Mouse (Mus musculus): ENCODE data around the gene Gm10717.
"Not testable (repeated sequence)": the region's sequence is repeated elsewhere in the genome, so short reads cannot be mapped to it uniquely, and the experiment has no call there.

Gene Gm10717

DNA sequence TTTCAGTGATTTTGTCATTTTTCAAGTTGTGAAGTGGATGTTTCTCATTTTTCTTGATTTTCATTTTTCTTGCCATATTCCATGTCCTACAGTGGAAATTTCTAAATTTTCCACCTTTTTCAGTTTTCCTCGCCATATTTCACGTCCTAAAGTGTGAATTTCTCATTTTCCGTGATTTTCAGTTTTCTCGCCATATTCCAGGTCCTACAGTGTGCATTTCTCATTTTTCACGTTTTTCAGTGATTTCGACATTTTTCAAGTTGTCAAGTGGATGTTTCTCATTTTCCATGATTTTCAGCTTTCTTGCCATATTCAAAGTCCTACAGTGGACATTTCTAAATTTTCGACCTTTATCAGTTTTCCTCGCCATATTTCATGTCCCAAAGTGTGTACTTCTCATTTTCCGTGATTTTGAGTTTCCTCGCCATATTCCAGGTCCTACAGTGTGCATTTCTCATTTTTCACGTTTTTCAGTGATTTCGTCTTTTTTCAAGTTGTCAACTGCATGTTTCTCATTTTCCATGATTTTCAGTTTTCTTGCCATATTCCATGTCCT, at the start of gene Gm10717:
Gm10717 (plus strand) TSS at position 506 of the 556 bp plus-strand sequence.
- in situ Hi-C loops (cut with MboI; ENCODE audit: unreplicated experiment in 2 of 2) = not testable (repeated sequence)

DNA sequence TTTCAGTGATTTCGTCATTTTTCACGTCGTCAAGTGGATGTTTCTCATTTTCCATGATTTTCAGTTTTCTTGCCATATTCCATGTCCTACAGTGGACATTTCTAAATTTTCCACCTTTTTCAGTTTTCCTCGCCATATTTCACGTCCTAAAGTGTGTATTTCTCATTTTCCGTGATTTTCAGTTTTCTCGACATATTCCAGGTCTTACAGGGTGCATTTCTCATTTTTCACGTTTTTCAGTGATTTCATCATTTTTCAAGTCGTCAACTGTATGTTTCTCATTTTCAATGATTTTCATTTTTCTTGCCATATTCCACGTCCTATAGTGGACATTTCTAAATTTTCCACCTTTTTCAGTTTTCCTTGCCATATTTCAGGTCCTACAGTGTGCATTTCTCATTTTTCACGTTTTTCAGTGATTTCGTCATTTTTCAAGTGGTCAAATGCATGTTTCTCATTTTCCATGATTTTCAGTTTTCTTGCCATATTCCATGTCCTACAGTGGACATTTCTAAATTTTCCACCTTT, 24.7 kb upstream of the Gm10717 start, which contains the start of gene Gm10722:
Gm10722 (plus strand) TSS at position 478 of the 528 bp plus-strand sequence.
- in situ Hi-C loops (cut with MboI; ENCODE audit: unreplicated experiment in 2 of 2) = not testable (repeated sequence)

DNA sequence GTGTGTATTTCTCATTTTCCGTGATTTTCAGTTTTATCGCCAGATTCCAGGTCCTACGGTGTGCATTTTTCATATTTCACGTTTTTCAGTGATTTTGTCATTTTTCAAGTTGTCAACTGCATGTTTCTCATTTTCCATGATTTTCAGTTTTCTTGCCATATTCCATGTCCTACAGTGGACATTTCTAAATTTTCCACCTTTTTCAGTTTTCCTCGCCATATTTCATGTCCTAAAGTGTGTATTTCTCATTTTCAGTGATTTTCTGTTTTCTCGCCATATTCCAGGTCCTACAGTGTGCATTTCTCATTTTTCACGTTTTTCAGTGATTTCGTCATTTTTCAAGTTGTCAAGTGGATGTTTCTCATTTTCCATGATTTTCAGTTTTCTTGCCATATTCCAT, 24.2 kb upstream of the Gm10717 start:
- in situ Hi-C loops (cut with MboI; ENCODE audit: unreplicated experiment in 2 of 2) = not testable (repeated sequence)

DNA sequence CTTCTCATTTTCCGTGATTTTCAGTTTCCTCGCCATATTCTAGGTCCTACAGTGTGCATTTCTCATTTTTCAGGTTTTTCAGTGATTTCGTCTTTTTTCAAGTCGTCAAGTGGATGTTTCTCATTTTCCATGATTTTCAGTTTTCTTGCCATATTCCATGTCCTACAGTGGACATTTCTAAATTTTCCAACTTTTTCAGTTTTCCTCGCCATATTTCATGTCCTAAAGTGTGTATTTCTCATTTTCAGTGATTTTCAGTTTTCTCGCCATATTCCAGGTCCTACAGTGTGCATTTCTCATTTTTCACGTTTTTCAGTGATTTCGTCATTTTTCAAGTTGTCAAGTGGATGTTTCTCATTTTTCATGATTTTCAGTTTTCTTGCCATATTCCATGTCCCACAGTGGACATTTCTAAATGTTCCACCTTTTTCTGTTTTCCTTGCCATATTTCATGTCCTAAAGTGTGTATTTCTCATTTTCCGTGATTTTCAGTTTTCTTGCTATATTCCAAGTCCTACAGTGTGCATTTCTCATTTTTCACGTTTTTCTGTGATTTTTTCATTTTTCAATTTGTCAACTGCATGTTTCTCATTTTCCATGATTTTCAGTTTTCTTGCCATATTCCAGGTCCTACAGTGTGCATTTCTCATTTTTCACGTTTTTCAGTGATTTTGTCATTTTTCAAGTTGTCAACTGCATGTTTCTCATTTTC, 23.1 kb upstream of the Gm10717 start:
- in situ Hi-C loops (cut with MboI; ENCODE audit: unreplicated experiment in 2 of 2) = not testable (repeated sequence)

DNA sequence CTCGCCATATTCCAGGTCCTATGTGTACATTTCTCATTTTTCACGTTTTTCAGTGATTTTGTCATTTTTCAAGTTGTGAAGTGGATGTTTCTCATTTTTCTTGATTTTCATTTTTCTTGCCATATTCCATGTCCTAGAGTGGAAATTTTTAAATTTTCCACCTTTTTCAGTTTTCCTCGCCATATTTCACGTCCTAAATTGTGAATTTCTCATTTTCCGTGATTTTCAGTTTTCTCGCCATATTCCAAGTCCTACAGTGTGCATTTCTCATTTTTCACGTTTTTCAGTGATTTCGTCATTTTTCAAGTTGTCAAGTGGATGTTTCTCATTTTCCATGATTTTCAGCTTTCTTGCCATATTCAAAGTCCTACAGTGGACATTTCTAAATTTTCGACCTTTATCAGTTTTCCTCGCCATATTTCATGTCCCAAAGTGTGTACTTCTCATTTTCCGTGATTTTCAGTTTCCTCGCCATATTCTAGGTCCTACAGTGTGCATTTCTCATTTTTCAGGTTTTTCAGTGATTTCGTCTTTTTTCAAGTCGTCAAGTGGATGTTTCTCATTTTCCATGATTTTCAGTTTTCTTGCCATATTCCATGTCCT, 22.3 kb upstream of the Gm10717 start, which contains the start of gene Gm11168:
Gm11168 (plus strand) TSS at position 553 of the 603 bp plus-strand sequence.
- in situ Hi-C loops (cut with MboI; ENCODE audit: unreplicated experiment in 2 of 2) = not testable (repeated sequence)

DNA sequence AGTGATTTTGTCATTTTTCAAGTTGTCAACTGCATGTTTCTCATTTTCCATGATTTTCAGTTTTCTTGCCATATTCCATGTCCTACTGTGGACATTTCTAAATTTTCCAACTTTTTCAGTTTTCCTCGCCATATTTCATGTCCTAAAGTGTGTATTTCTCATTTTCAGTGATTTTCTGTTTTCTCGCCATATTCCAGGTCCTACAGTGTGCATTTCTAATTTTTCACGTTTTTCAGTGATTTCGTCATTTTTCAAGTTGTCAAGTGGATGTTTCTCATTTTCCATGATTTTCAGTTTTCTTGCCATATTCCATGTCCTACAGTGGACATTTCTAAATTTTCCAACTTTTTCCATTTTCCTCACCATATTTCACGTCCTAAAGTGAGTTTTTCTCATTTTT, 19.0 kb upstream of the Gm10717 start:
- in situ Hi-C loops (cut with MboI; ENCODE audit: unreplicated experiment in 2 of 2) = not testable (repeated sequence)

DNA sequence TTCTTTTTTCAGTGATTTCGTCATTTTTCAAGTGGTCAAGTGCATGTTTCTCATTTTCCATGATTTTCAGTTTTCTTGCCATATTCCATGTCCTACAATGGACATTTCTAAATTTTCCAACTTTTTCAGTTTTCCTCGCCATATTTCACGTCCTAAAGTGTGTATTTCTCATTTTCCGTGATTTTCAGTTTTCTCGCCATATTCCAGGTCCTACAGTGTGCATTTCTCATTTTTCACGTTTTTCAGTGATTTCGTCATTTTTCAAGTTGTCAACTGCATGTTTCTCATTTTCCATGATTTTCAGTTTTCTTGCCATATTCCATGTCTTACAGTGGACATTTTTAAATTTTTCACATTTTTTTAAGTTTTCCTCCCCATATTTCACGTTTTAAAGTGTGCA, 18.6 kb upstream of the Gm10717 start:
- in situ Hi-C loops (cut with MboI; ENCODE audit: unreplicated experiment in 2 of 2) = not testable (repeated sequence)

DNA sequence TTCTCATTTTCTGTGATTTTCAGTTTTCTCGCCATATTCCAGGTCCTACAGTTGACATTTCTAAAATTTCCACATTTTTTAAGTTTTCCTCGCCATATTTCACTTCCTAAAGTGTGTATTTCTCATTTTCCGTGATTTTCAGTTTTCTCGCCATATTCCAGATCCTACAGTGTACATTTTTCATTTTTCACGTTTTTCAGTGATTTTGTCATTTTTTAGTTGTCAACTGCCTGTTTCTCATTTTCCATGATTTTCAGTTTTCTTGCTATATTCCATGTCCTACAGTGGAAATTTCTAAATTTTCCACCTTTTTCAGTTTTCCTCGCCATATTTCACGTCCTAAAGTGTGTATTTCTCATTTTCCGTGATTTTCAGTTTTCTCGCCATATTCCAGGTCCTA, 17.9 kb upstream of the Gm10717 start:
- in situ Hi-C loops (cut with MboI; ENCODE audit: unreplicated experiment in 2 of 2) = not testable (repeated sequence)

DNA sequence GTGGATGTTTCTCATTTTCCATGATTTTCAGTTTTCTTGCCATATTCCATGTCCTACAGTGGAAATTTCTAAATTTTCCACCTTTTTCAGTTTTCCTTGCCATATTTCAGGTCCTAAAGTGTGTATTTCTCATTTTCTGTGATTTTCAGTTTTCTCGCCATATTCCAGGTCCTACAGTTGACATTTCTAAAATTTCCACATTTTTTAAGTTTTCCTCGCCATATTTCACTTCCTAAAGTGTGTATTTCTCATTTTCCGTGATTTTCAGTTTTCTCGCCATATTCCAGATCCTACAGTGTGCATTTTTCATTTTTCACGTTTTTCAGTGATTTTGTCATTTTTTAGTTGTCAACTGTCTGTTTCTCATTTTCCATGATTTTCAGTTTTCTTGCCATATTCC, 15.9 kb upstream of the Gm10717 start:
- in situ Hi-C loops (cut with MboI; ENCODE audit: unreplicated experiment in 2 of 2) = not testable (repeated sequence)

DNA sequence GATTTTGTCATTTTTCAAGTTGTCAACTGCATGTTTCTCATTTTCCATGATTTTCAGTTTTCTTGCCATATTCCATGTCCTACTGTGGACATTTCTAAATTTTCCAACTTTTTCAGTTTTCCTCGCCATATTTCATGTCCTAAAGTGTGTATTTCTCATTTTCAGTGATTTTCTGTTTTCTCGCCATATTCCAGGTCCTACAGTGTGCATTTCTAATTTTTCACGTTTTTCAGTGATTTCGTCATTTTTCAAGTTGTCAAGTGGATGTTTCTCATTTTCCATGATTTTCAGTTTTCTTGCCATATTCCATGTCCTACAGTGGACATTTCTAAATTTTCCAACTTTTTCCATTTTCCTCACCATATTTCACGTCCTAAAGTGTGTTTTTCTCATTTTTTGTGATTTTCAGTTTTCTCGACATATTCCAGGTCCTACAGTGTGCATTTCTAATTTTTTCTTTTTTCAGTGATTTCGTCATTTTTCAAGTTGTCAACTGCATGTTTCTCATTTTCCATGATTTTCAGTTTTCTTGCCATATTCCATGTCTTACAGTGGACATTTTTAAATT, 13.1 kb upstream of the Gm10717 start:
- in situ Hi-C loops (cut with MboI; ENCODE audit: unreplicated experiment in 2 of 2) = not testable (repeated sequence)

DNA sequence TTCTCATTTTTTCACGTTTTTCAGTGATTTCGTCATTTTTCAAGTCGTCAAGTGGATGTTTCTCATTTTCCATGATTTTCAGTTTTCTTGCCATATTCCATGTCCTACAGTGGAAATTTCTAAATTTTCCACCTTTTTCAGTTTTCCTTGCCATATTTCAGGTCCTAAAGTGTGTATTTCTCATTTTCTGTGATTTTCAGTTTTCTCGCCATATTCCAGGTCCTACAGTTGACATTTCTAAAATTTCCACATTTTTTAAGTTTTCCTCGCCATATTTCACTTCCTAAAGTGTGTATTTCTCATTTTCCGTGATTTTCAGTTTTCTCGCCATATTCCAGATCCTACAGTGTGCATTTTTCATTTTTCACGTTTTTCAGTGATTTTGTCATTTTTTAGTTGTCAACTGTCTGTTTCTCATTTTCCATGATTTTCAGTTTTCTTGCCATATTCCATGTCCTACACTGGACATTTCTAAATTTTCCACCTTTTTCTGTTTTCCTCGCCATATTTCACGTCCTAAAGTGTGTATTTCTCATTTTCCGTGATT, 12.4 kb upstream of the Gm10717 start, which contains the start of gene Gm10721:
Gm10721 (plus strand) TSS at position 408 of the 547 bp plus-strand sequence.
- in situ Hi-C loops (cut with MboI; ENCODE audit: unreplicated experiment in 2 of 2) = not testable (repeated sequence)

DNA sequence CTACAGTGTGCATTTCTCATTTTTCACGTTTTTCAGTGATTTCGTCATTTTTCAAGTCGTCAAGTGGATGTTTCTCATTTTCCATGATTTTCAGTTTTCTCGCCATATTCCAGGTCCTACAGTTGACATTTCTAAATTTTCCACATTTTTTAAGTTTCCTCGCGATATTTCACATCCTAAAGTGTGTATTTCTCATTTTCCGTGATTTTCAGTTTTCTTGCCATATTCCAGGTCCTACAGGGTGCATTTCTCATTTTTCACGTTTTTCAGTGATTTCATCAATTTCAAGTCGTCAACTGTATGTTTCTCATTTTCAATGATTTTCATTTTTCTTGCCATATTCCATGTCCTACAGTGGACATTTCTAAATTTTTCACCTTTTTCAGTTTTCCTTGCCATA, 9.9 kb upstream of the Gm10717 start, which contains the start of gene Gm10720:
Gm10720 (plus strand) TSS at position 301 of the 400 bp plus-strand sequence.
- in situ Hi-C loops (cut with MboI; ENCODE audit: unreplicated experiment in 2 of 2) = not testable (repeated sequence)

DNA sequence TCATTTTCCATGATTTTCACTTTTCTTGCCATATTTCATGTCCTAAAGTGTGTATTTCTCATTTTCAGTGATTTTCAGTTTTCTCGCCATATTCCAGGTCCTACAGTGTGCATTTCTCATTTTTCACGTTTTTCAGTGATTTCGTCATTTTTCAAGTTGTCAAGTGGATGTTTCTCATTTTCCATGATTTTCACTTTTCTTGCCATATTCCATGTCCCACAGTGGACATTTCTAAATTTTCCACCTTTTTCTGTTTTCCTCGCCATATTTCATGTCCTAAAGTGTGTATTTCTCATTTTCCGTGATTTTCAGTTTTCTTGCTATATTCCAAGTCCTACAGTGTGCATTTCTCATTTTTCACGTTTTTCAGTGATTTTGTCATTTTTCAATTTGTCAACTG, 9.3 kb upstream of the Gm10717 start:
- in situ Hi-C loops (cut with MboI; ENCODE audit: unreplicated experiment in 2 of 2) = not testable (repeated sequence)

DNA sequence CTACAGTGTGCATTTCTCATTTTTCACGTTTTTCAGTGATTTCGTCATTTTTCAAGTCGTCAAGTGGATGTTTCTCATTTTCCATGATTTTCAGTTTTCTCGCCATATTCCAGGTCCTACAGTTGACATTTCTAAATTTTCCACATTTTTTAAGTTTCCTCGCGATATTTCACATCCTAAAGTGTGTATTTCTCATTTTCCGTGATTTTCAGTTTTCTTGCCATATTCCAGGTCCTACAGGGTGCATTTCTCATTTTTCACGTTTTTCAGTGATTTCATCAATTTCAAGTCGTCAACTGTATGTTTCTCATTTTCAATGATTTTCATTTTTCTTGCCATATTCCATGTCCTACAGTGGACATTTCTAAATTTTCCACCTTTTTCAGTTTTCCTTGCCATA, 8.1 kb upstream of the Gm10717 start, which contains the start of gene Gm10719:
Gm10719 (plus strand) TSS at position 301 of the 400 bp plus-strand sequence.
- in situ Hi-C loops (cut with MboI; ENCODE audit: unreplicated experiment in 2 of 2) = not testable (repeated sequence)

DNA sequence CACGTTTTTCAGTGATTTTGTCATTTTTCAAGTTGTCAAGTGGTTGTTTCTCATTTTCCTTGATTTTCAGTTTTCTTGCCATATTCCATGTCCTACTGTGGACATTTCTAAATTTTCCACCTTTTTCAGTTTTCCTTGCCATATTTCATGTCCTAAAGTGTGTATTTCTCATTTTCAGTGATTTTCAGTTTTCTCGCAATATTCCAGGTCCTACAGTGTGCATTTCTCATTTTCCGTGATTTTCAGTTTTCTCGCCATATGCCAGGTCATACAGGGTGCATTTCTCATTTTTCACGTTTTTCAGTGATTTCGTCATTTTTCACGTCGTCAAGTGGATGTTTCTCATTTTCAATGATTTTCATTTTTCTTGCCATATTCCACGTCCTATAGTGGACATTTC, 6.3 kb upstream of the Gm10717 start:
- in situ Hi-C loops (cut with MboI; ENCODE audit: unreplicated experiment in 2 of 2) = not testable (repeated sequence)

DNA sequence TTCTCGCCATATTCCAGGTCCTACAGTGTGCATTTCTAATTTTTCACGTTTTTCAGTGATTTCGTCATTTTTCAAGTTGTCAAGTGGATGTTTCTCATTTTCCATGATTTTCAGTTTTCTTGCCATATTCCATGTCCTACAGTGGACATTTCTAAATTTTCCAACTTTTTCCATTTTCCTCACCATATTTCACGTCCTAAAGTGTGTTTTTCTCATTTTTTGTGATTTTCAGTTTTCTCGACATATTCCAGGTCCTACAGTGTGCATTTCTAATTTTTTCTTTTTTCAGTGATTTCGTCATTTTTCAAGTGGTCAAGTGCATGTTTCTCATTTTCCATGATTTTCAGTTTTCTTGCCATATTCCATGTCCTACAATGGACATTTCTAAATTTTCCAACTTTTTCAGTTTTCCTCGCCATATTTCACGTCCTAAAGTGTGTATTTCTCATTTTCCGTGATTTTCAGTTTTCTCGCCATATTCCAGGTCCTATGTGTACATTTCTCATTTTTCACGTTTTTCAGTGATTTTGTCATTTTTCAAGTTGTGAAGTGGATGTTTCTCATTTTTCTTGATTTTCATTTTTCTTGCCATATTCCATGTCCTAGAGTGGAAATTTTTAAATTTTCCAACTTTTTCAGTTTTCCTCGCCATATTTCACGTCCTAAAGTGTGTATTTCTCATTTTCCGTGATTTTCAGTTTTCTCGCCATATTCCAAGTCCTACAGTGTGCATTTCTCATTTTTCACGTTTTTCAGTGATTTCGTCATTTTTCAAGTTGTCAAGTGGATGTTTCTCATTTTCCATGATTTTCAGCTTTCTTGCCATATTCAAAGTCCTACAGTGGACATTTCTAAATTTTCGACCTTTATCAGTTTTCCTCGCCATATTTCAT, 5.1 kb upstream of the Gm10717 start:
- in situ Hi-C loops (cut with MboI; ENCODE audit: unreplicated experiment in 2 of 2) = not testable (repeated sequence)

DNA sequence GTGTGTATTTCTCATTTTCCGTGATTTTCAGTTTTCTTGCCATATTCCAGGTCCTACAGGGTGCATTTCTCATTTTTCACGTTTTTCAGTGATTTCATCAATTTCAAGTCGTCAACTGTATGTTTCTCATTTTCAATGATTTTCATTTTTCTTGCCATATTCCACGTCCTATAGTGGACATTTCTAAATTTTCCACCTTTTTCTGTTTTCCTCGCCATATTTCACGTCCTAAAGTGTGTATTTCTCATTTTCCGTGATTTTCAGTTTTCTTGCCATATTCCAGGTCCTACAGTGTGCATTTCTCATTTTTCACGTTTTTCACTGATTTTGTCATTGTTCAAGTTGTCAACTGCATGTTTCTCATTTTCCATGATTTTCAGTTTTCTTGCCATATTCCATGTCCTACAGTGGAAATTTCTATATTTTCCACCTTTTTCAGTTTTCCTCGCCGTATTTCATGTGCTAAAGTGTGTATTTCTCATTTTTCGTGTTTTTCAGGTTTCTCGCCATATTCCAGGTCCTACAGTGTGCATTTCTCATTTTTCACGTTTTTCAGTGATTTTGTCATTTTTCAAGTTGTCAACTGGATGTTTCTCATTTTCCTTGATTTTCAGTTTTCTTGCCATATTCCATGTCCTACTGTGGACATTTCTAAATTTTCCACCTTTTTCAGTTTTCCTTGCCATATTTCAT, 2.8 kb upstream of the Gm10717 start:
- in situ Hi-C loops (cut with MboI; ENCODE audit: unreplicated experiment in 2 of 2) = not testable (repeated sequence)

DNA sequence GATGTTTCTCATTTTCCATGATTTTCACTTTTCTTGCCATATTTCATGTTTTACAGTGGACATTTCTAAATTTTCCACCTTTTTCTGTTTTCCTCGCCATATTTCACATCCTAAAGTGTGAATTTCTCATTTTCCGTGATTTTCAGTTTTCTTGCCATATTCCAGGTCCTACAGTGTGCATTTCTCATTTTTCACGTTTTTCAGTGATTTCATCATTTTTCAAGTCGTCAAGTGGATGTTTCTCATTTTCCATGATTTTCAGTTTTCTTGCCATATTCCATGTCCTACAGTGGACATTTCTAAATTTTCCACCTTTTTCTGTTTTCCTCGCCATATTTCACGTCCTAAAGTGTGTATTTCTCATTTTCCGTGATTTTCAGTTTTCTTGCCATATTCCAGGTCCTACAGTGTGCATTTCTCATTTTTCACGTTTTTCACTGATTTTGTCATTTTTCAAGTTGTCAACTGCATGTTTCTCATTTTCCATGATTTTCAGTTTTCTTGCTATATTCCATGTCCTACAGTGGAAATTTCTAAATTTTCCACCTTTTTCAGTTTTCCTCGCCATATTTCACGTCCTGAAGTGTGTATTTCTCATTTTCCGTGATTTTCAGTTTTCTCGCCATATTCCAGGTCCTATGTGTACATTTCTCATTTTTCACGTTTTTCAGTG, 1.8 kb upstream of the Gm10717 start, which contains the start of gene Gm10718:
Gm10718 (plus strand) TSS at position 236 of the 673 bp plus-strand sequence.
- in situ Hi-C loops (cut with MboI; ENCODE audit: unreplicated experiment in 2 of 2) = not testable (repeated sequence)
